Mouse (Mus musculus) left cerebral cortex, adult 2 months (tissue): ENCODE measurements around the gene Dab1. TPM values are rescaled to one million over a fixed set of nuclear protein-coding genes. Genes with fewer than 3 reads are reported as not detected.

Source experiments
- DNase-seq, 2 experiments: peaks; one replicate each; pipeline ENCODE4 v3.0.0; 2021 to 2022; ENCODE audit warnings: low spot score in 2 of 2, mixed read lengths in 1 of 2; ENCODE audit errors: extremely low spot score in 1 of 2
- H3K27ac ChIP-seq: fragments of 200-600 bp; 2 replicates; pipeline ENCODE4 v1.8.1; 2022
- H3K4me3 ChIP-seq: fragments of 200-600 bp; 2 replicates; pipeline ENCODE4 v1.8.1; 2022
- CTCF ChIP-seq: fragments of 200-600 bp; IDR thresholded peaks from 2 replicates; pipeline ENCODE4 v1.8.1; 2022; ENCODE audit warnings: antibody characterized with exemption, mild to moderate bottlenecking, moderate library complexity
- intact Hi-C: fragments of 180-260 bp; cut with DNase I; formaldehyde crosslinking; loops from one replicate; pipeline ENCODE4 v1.15.1; 2025
- total RNA-seq, 2 experiments: library from RNA; stranded (reverse); gene quantifications; 2 replicates each; pipeline ENCODE4 v1.2.3; 2021

The Dab1 gene
- total RNA-seq, 2 experiments from 2014 or later, result 121 to 131 TPM

DNA sequence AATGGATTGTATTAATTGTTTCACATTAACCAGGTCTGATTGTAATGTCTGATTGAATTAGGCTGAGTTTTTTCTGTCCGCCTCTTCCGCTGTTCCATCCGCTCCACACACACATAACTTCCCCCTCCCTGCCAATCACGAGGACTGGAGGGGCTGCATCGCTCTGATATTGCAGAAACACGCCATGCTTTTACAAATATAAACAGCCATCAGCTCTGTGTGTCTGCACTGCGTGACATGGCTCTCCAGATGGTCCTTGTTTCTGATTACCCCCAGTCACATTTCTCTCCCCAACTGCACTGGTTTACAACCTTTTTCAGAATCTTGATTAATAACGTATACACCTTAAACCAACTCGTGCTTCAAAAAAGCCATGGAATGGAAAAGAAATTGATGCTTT lies 831.5 kb downstream of the Dab1 start:
- Histone ChIP-seq H3K27ac (peak overlapping the region; percentile 16; the same call in 1 of the 2 replicates), H3K4me3 (no peak overlapping the region)
- TF ChIP-seq CTCF, result no peak
- intact Hi-C loops, result loop anchor here (10.0 kb wide), 1 partner anchor 204 kb away; no protein-coding TSS in a partner anchor
- no peak for DNase-seq

DNA sequence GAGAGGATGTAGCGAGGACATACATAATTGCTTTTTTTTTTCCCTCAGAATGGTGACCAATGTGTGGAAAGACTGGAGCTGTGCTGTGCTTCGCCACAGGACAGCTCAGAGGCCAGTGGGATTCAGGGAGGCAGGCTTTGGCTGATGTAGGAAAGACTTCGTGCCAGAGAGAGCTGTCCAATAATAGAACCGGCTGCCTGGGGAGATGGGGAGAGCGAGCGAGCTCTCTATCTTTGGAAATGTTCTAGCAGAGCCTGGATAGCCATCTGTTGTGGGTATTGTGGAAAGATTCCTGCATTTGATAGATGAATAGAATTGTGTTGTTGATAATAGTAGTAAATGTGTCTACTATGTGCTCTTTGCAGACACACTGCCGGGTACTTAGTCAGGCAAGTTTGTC lies 833.4 kb downstream of the Dab1 start:
- intact Hi-C loops, result loop anchor here (2.0 to 10.0 kb wide), 2 partner anchors 84 to 202 kb away; no protein-coding TSS in a partner anchor
- peak overlapping the region; percentile 73 for H3K27ac ChIP-seq

DNA sequence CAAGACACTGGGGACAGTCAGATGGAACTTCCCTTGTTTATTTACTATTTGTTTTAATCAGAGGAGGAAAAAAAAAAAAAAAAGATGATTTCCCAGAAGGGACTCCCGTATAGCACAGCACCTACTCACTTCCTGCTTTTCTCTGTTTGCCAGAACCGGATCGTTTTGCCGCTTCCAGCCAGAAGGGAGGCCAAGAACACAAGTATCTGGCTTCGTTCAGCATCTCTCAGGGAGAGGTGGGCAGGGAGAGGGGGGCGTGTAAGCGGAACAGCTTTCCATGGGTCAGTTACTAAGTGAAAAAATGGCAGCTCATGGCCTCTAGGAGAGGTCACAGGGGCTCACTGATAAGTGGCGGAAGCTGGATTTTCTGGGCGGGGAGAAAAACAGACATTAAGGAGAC lies 836.0 kb downstream of the Dab1 start:
- Histone ChIP-seq H3K27ac (no peak overlapping the region; the same call in 1 of the 2 replicates), H3K4me3 (no peak overlapping the region)
- no peak for DNase-seq
- intact Hi-C loops, result loop anchor here (5.0 to 10.0 kb wide), 3 partner anchors 77 to 437 kb away; no protein-coding TSS in a partner anchor
- TF ChIP-seq CTCF, result no peak

More for the DNA sequence above, 833.4 kb downstream of the Dab1 start:
- H3K4me3 ChIP-seq, result no peak overlapping the region
- TF ChIP-seq CTCF, result no peak; the same call in 1 of the 2 replicates
- DNase-seq, result peak; percentile 31 to 62

DNA sequence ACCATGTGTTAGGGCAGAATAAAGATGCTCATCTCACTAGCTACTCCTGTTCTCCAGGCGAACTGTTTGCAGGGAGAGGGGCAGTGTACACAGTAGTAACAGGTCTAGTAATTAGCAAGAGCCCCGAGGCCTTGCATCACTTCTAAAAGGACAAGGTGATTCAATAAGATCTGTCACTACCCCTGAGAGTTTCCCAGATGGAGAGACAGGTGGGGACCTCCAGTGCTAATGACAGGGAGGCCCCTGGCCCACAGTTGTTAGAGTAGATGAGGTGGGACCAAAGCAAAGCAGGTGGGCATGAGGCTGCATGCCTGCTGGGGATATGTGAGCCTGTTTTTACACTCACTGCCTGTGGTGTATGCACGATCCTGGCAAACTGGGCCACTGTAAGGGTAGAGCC lies 836.6 kb downstream of the Dab1 start:
- Histone ChIP-seq H3K27ac (peak overlapping the region; percentile 13; the same call in 1 of the 2 replicates), H3K4me3 (no peak overlapping the region)
- no peak for DNase-seq
- TF ChIP-seq CTCF, result no peak
- intact Hi-C loops, result loop anchor here (5.0 to 10.0 kb wide), 3 partner anchors 77 to 437 kb away; no protein-coding TSS in a partner anchor

DNA sequence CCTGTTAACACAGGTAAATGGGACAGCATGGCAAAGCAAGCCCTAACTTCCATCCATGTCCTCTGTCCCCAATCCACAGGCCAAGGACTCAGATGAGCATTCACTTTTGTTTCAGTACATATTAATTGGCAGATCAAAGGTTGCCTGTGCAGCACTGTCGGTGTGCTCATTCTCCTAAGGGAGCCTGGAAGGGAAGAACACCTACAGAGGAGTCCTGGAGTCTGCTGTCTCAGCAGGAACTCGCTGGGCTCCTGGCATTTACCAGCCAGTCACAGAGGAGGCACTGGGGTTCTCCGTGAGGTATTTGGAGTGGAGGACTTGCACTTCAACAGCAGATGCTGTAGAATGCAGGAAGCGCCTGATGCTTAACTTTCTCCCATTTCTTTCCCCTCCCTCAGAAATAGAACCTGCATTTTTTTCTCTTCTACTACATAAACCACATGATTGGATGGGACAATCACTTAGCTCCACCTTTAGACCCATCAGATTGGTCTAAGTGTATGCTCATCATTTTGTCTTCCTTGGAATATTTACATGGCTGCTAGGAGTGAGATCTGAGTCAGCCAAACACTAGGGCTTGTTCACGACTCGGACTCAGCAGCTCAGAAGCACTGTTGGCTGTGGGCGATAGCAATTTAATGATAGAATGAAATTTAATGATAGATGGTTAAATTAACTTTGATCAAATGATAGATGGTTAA lies 837.2 kb downstream of the Dab1 start:
- TF ChIP-seq CTCF, result no peak
- DNase-seq, result no peak
- intact Hi-C loops, result loop anchor here (5.0 to 10.0 kb wide), 3 partner anchors 76 to 436 kb away; no protein-coding TSS in a partner anchor
- H3K4me3 ChIP-seq, result no peak overlapping the region
- peak overlapping the region; percentile 13; the same call in 1 of the 2 replicates for H3K27ac ChIP-seq

DNA sequence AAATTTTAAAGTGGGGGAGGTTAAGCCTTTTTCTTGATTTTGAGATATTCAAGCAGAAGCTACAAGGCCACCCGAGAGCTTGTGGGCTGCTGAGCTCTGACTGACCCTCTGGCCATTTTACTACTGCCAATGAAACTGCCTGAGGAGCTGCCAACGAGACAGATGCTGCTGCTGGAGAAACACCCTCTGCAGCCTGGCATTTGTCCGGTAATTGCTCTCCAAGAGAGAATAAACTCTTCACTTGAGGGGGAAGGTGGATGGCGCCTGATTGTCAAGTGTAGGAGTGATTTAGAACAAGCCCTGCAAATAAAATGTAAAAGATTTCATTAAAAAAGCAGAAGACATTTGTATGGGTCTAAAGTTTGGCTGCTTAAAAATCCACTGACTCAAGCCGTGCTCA lies 839.6 kb downstream of the Dab1 start:
- DNase-seq, result peak; percentile 47 to 57
- TF ChIP-seq CTCF, result no peak
- H3K4me3 ChIP-seq, result no peak overlapping the region
- peak overlapping the region; percentile 47; the same call in 1 of the 2 replicates for H3K27ac ChIP-seq
- intact Hi-C loops, result loop anchor here (5.0 to 10.0 kb wide), 3 partner anchors 74 to 434 kb away; no protein-coding TSS in a partner anchor

DNA sequence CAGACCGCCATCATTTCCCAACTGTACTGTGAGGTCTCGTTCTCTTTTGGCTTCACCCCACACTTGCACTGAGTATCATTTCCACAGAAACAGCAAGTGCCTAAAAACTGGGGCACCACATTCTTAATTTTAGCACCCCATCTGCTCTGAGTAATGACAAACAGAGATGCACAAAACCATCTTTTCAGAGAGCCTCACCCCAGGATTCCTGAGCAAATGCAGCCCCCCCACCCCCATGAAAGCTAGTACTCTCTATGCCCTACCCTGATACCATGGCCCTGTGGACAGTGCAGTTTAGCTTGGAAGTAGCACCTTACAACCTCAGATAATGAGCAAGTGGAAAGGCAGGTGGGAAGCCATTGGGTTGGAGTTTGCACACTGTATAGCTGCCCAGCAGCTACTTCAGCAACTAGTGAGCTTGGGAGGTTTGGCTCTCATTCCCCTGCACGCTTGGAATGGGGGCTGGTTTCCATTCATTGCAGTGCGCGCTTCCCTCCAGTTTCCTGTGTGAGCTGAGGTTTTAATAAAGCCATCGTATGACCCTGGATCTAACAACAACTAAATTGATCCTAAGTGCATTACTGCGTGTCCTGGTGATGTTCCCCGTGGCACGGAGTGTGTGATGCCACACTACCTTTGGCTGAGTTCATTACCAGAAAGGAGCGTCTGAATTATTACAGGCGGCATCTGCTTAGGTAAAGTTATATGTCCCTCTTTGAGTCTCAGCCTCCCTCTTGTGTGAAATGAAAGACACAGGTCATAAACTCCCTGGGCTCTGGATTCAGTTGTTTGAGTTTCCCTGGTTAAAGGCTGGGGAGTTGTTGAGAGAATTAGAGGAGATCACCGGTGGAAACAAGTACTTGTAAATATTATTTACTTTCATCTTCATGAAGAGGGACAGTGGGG lies 842.2 kb downstream of the Dab1 start:
- no peak for TF ChIP-seq CTCF
- peak overlapping the region; percentile 50; the same call in 1 of the 2 replicates for H3K27ac ChIP-seq
- intact Hi-C loops, result loop anchor here (2.0 kb wide), 1 partner anchor 135 kb away; no protein-coding TSS in a partner anchor
- DNase-seq, result no peak
- H3K4me3 ChIP-seq, result no peak overlapping the region

DNA sequence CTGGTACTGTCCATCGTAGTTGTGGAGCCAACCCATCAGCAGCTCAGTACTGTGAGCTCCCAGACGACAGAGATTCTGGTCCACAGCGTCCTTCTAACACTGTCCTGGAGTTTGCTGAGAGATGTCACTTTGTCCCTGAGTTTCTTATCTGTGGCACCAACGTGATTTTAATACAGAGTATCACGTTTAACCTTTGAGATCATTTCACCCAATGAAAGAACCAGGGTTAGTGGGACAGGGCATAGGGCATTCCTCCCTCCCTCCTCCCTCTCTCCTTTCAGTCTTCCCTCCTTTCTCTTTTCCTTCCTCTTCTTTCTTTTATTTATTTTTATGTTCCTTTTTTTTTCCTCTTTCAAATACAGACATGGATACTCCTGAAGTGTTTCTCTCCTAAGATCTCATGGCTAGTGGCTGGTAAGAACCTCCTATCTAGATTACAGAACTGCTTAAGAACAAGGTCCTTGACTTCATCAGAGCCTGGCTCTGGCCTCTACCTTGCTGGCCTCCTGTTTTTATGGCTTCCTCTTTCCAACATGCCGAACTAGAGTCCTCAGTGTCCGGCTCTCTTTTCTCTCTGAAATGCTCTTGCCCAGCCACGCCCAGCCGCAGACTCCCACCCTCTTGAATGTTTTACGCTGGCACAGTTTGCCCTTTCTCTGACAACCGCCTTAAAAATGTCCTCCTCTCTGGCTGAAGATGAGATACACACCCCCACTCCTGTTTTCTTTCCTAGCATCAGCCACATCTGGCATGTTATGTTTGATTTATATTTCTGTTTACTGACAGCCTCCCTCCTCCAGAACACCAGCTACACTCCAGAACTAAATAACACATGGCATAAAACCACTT lies 844.0 kb downstream of the Dab1 start:
- Histone ChIP-seq H3K4me3 (no peak overlapping the region), H3K27ac (no peak overlapping the region)
- DNase-seq, result no peak
- intact Hi-C loops, result no loop called here
- no peak for TF ChIP-seq CTCF

DNA sequence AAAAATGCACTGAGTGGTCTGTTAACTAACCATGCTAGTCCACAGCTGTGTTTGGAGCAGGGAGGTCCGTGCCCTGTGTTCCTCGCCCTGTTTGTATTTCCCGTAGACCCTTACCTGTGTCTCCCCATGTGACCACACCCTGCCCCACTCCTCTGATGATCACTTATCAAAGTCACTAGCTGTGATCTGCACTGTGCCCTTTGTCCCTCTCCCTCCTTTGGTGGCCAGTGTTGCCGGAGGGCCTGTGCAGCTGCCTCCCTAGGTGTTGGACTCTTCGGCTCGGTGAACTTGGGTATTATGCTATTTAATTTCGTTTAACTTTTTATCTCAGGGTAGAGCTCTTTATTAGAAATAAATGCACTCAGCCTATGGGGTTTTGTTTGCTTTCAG lies 844.6 kb downstream of the Dab1 start:
- no peak overlapping the region for H3K4me3 ChIP-seq
- intact Hi-C loops, result no loop called here
- no peak for DNase-seq
- no peak for TF ChIP-seq CTCF
- no peak overlapping the region for H3K27ac ChIP-seq

DNA sequence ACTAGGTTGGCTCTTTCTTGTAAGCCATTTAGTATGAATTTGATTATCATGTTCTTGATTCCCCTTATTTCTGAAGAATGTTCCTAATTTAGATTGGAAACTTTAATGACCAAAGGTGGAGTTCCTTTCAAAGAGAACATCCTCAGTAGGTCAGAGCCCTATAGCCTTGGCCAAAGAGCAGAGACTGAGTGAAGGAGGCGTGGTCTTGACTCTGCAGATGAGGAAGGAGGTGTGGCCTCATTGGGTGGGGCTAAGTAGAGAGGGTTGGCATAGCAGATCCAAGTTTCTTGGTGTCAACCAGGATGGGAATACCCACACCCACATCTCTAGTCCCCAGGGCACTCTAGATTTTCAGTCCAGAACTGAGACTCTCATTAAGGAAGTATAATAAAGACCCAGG lies 846.4 kb downstream of the Dab1 start:
- H3K27ac ChIP-seq, result no peak overlapping the region
- no peak overlapping the region for H3K4me3 ChIP-seq
- no peak for TF ChIP-seq CTCF
- DNase-seq, result no peak
- intact Hi-C loops, result no loop called here

DNA sequence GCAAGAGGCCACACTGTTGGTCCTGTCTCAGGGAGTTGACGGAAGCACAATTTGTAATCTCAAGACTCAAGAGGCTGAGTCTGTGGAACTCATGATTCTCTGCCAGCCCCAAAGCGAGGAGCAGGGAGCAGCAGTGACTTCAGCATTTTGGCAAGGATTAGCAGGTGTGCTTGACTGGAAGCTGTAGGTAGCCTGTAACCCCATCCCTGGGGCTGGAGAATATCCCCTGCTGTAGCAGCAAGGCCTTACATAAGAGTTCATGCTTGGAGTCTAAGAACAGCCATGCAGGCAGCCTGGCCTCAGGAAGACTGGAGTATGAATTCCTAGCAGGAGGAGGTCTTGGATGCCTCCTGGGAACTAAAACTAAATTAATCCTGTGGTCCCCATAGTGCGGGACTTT lies 849.5 kb downstream of the Dab1 start:
- H3K27ac ChIP-seq, result no peak overlapping the region
- no peak overlapping the region for H3K4me3 ChIP-seq
- intact Hi-C loops, result no loop called here
- no peak for DNase-seq
- TF ChIP-seq CTCF, result no peak
